Mouse (Mus musculus): ENCODE measurements around the gene Tcn2. TPM values are rescaled to one million over a fixed set of nuclear protein-coding genes. Genes with fewer than 3 reads are reported as not detected.
"Not testable (repeated sequence)": the region's sequence is repeated elsewhere in the genome, so short reads cannot be mapped to it uniquely, and the experiment has no call there.

Tcn2 gene
- total RNA-seq (2021) = 10 to 100 TPM; 17.4 to 22.2 TPM
- long read RNA-seq, experiment 1, transcript Tcn2-207 (10 exons, 2,027 nt) = major isoform, 10 of 24 reads
- long read RNA-seq, experiment 1, partial matches to known transcripts = 4 of 24 reads
- long read RNA-seq, experiment 1, other reads (novel, unspliced or antisense) = 4 of 24 reads
- long read RNA-seq, experiment 2, transcript Tcn2-203 (10 exons, 1,949 nt) = minor isoform, 6 of 30 reads
- long read RNA-seq, experiment 2, transcript Tcn2-207 (10 exons, 2,027 nt) = major isoform, 7 of 30 reads
- long read RNA-seq, experiment 2, partial matches to known transcripts = 5 of 30 reads
- long read RNA-seq, experiment 2, other reads (novel, unspliced or antisense) = 8 of 30 reads

GRCm38 (mm10) chr11:3931511-3932211, at the start of gene Tcn2:
Gene Tcn2 (minus strand): TSS chr11:3932159.
- peak; percentile 83 for DNase-seq

DNA sequence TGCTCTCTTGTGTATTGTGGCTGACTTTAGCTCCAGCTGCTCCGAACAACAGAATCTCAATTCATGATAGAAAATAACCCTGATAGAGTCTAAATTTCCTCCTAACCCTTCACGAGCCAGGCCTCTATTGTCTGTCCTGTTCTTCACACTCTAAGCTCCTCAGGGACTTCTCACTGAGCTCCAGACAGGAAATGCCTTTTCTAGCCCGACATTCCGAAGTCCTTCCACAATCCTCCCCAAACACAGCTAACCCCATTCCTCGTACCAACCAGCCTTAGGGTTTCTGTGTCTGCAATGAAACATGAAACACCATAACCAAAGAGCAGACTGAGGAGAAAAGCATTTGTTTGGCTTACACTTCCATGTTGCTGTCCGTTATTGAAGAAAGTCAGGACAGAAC, 49.6 kb upstream of the Tcn2 start:
- DNase-seq = no peak

- DNase-seq = no peak
Measured at GRCm38 (mm10) chr11:3978421-3978820, 46.5 kb upstream of the Tcn2 start.

- no peak for DNase-seq
Measured at GRCm38 (mm10) chr11:3976678-3977077, 44.7 kb upstream of the Tcn2 start, which contains the start of gene 4930556J24Rik. Gene 4930556J24Rik (minus strand): TSS chr11:3976778.

- no peak for DNase-seq
Measured at GRCm38 (mm10) chr11:3974311-3974710, 42.4 kb upstream of the Tcn2 start.

DNA sequence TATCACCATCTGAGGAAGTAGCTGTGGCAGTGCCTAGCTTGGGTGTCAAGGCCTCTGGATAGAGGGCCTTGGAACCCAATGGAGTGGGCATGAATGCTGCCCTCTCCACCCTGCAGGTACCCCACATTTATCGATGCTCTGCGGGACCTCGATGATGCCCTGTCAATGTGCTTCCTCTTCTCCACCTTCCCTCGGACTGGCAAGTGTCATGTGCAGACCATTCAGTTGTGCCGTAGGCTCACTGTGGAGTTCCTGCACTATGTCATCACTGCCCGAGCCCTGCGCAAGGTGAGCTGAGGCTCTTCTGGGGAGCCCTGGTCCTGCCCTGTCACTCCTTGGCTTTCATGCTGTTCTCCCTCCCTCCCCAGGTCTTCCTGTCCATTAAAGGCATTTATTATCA, 41.1 kb upstream of the Tcn2 start:
- no peak for DNase-seq

DNA sequence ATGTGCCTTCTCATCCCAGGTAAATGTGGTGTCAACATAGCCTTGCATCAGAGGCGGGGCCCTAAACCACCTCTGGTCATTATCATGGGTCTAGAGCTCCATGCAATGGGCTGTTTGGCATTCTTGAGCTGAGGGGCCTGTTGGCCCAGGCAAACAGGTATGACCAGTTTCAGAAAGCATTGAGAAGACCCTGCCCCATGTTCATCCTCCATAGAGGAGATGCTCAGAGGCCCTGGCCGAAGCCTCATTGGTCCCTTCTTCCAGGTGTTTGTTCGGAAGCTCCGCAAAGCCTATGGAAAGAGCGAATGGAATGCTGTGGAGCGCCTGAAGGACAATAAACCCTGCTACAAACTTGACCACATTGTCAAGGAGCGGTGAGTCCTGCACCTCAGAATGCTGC, 38.4 kb upstream of the Tcn2 start:
- DNase-seq = no peak

DNA sequence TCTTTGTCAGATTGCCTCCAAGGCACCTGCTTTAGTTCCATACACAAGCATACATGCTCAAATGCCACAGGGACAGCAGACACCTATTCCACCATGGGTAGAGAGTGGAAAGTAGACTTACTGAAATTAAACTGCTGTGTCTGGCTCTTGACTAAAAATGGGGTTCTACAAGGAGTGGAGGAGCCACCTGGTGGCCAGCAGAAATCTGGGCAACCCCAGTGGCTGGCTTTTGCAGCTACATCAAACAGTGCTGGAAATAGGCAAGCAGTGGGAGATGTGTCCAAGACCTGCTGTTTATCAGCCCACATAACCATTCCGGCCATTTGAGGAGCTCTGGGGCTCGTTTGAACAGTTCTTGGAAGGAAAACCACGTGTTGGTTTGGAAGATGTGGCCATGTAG, 37.9 kb upstream of the Tcn2 start:
- DNase-seq = no peak

GRCm38 (mm10) chr11:3964416-3965172, 32.6 kb upstream of the Tcn2 start:
- no peak for DNase-seq

DNA sequence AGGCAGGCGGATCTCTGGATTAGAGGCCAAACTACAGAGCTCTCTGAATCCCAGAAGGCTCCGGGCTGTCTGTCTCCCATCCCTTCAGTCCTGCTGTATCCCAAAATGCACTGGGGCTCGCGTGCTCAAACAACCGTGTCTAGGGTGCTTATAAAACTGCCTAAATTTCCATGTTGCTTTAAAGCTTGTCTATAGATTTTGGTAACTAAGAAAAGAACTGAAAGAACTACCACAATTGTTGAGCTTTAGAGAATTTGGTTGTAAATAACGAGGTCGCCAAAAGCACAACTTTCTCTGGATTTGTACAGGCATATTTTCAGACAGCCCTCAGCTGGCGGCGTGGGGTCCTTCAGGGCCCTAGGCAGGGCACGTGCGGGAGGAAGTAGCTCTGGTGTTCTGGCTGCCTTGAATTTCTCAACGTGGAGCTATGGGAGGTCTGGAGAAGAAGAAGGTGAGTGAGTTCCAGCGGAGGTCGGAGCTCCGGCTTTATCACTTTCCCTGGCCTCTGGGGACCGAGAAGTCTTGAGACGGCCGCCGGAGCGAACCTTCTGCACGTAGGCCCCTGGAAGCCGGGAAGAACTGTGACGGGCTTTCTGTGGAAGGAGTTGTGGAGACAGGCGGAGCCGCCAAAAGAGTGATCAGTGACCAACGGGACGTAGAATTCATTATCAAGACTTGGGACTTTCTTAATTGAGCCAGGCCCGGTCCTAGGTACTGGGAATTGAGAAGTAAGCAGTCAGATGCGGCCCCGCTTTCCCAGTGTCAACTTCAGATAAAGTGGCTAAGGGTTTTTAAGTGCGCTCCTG, 31.9 kb upstream of the Tcn2 start, which contains the start of gene Pes1:
TSS of gene Pes1 (plus strand) at position 366 of the 806 bp plus-strand sequence.
- peak; percentile 61 for DNase-seq

GRCm38 (mm10) chr11:3963155-3963554, 31.2 kb upstream of the Tcn2 start:
- no peak for DNase-seq

DNA sequence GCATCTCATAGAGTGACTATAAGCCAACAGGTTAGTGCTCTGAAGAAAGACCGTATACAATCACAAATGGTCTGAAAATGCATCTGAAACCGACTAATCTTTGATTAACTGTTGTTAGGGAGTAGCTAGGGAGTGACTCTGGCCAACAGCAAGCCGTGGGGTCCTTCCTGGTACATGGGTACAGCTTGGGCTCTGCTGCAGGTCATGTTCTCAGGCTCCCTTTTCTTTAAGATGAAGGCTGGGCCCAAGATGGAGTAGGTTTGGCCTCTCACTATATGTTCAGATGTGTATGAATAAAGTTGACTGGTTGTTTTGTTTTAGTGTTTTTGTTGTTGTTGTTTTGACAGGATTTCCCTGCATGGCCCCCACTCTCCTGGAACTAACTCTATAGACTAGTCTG, 29.8 kb upstream of the Tcn2 start:
- no peak for DNase-seq

DNA sequence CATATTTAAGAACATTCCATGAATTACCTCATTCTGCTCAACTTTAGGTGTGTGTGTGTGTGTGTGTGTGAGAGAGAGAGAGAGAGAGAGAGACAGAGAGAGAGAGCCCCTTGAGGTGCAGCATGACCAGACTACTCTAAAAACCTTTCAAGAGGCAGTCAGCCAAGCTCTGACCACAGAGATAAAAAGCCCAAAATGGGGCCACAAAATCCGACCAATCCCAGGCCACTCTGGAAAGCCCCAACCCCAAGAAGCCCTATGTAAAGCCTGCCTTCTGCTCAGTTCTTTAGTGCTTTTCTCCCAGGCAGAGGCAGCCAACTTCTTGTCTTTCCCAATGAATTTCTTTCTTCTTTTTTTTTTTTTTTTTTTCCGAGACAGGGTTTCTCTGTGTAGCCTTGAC, 28.9 kb upstream of the Tcn2 start:
- DNase-seq = no peak

- DNase-seq = not testable (repeated sequence)
Measured at GRCm38 (mm10) chr11:3955371-3955770, 23.4 kb upstream of the Tcn2 start.

GRCm38 (mm10) chr11:3954876-3955275, 22.9 kb upstream of the Tcn2 start:
- DNase-seq = not testable (repeated sequence)

- no peak for DNase-seq
Measured at GRCm38 (mm10) chr11:3946386-3946785, 14.4 kb upstream of the Tcn2 start.

DNA sequence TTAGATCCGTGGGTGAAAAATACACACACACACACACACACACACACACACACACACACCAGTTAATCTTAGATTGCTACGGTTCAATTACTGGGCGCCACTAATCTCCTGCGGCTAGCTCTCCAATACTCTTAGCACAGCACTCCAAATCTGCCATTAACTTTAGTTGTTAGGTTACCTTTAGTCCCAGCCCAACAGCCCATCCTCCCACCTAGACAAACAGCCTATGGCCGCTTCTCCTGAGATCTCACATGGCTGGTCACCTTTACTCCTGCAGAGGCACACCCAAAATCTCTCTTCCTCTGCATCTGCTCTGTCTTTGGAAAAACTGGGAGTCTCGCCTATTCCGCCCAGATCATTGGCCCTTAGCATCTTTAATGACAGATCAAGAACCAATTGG, 9.4 kb upstream of the Tcn2 start:
- no peak for DNase-seq

DNA sequence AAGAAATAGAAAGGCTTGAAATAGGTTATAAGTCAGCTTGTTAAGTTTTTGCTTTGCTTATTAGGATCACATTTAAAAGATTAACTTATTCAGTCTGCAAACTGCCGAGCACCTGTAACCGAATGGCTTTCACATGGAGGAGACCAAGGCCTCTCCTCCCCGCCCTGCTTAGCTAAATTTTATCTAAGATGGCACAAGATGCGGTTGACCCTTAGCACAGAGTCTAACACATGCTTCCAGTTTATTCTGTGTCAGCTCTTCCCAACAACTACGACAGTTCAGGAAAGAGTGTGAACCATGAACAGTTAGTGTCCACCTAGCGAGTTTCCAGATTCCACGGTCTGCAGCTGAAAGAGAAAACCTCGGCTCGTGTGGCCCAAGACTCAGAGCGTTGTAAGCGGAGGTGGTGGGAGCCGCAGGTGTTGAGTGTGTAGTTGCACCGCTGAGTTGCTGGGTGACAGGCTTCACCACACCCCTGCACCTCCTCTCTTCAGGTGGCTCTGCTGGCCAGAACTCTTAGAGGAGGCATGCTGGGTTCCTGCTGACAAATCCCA, 5.4 kb upstream of the Tcn2 start:
- DNase-seq = no peak

GRCm38 (mm10) chr11:3936318-3936717, 4.4 kb upstream of the Tcn2 start:
- DNase-seq = no peak

DNA sequence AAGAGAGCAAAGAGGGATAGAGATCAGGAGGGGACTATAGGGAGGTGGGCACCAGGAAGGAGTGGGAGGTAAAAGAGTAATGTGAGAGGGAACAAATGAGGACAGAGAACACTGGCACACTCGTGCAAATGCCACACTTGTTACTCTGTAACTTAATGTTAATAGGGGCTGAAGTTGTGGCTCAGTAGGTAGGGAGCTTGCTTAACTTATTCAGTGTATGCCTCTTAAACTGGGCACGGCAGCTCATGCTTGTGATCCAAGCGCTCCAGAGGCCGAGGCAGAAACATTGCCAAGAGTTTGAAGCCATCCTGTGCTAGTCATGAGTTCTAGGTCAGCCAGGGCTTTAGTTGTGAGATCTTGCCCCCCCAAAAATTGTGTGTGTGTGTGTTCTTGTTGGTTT, 3.2 kb upstream of the Tcn2 start:
- DNase-seq = no peak

DNA sequence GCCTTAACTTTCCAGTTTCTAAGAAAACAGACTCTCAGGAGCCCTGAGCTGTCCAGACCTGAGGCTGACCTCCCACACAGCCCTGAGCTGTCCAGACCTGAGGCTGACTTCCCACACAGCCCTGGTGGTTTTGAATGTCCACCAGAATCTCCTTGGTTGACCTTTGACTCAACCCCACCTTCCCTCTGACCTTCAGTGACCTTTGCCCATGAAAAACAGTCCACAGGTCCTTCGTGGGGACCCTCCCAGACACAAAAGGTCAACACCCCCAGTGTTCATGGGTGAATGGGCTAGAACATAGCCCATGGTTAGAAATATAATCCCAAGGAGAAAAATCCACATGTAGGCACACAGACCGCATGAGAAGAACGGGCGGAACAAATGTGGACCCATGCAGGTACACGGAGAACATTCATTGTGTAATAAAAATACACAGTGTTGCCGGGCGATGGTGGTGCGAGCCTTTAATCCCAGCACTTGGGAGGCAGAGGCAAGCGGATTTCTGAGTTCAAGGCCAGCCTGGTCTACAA, 1.9 kb upstream of the Tcn2 start:
- DNase-seq = no peak

DNA sequence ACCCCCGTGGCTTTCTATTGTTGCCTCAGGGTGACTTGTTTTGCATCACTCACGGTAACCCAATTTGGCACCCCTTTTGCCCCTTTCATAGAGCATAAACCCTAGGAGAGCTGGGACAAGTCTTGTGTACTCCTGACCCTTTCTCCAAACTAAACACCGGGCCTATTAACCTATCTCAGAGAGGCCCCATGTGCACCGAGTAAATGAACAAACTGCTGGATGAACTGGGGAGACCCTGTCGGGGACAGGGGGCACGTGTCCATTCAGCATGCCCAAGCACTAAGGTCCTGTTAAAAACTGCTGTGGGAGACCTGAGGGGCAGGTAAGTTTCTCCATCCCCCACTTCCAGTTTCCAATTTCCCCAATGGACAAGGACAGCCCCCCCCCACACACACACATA, 1.0 kb downstream of the Tcn2 start:
- no peak for DNase-seq
